Mouse (Mus musculus): ENCODE measurements at regions not wholly inside any gene's neighbourhood (a gene's known extent, or its start where the extent isn't known, plus 50 kb on each side); places are given as distances from the start of the nearest gene placed in this dataset.

DNA sequence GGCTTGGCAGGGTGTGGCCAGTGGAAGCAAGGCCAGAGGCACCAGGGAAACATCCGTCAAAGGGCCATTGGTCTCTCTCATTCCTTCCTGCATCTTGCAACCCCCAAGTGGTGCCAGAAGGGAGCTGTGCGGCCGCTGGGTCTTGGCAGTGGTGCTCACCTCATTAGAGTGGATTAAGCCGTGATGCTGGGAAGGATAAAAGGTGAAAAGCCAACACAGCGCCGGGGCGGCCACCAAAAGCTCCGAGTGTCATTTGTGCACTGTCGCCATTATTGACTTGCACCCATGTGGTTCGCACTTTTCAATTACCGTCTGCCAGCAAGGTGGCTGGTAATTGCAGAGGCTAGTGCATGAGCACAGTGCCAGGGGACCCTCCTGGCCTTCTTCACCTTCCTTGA lies 158.7 kb upstream of the Irx1 start:
- no peak for ATAC-seq (ENCODE audit: insufficient read depth)

GRCm38 (mm10) chr13:72128306-72128705 lies 164.8 kb upstream of the Irx1 start:
- H3K4me1 ChIP-seq (replicated peaks; ENCODE audit: control insufficient read depth in 2 of 2, insufficient read depth in 2 of 2, low read length in 1 of 2) = no peaks in the 10 kb centered on the region
- H3K27me3 ChIP-seq (ENCODE audit: control insufficient read depth, insufficient read depth, low read length) = no peaks in the 10 kb centered on the region
- TF ChIP-seq EP300 (IDR thresholded peaks at IDR 0.05; ENCODE audit: low read depth) = no peak
- TF ChIP-seq CTCF (IDR thresholded peaks at IDR 0.05; ENCODE audit: low read depth) = no peak
- DNase-seq (ENCODE audit: low read depth in 3 of 3, low spot score in 3 of 3) = no peak
- no peaks in the 10 kb centered on the region for H3K36me3 ChIP-seq (replicated peaks; ENCODE audit: control insufficient read depth, insufficient read depth, low read depth)
- no peak overlapping the region for H3K4me2 ChIP-seq (ENCODE audit: low read depth)
- no peaks in the 10 kb centered on the region for H3K9me3 ChIP-seq (ENCODE audit: control insufficient read depth, low read length)
- 54% methylated on average over 1 of the region's 1 CpGs for WGBS (ENCODE audit: insufficient replicate concordance)
- no peak for ATAC-seq (ENCODE audit: insufficient read depth)
- no peak overlapping the region for H3K4me3 ChIP-seq (ENCODE audit: insufficient read depth in 1 of 2, low read depth in 2 of 2, low read length in 2 of 2)
- no peak overlapping the region for H3K27ac ChIP-seq
- H3K9ac ChIP-seq (replicated peaks) = no peak overlapping the region

More for the DNA sequence above, 158.7 kb upstream of the Irx1 start:
- DNase-seq (ENCODE audit: low read depth in 3 of 3, low spot score in 3 of 3) = no peak
- no peak for TF ChIP-seq CTCF (IDR thresholded peaks at IDR 0.05; ENCODE audit: low read depth)
- TF ChIP-seq EP300 (IDR thresholded peaks at IDR 0.05; ENCODE audit: low read depth) = no peak
- 51% methylated on average over 11 of the region's 11 CpGs for WGBS (ENCODE audit: insufficient replicate concordance)
- H3K36me3 ChIP-seq (replicated peaks; ENCODE audit: control insufficient read depth, insufficient read depth, low read depth) = no peaks in the 10 kb centered on the region
- no peaks in the 10 kb centered on the region for H3K9me3 ChIP-seq (ENCODE audit: control insufficient read depth, low read length)
- H3K9ac ChIP-seq (replicated peaks) = no peak overlapping the region
- no peak overlapping the region for H3K4me2 ChIP-seq (ENCODE audit: low read depth)
- H3K27me3 ChIP-seq (ENCODE audit: control insufficient read depth, insufficient read depth, low read length) = no peaks in the 10 kb centered on the region
- no peak overlapping the region for H3K4me3 ChIP-seq (ENCODE audit: insufficient read depth in 1 of 2, low read depth in 2 of 2, low read length in 2 of 2)
- no peak overlapping the region for H3K27ac ChIP-seq
- H3K4me1 ChIP-seq (replicated peaks; ENCODE audit: control insufficient read depth in 2 of 2, insufficient read depth in 2 of 2, low read length in 1 of 2) = no peaks in the 10 kb centered on the region

DNA sequence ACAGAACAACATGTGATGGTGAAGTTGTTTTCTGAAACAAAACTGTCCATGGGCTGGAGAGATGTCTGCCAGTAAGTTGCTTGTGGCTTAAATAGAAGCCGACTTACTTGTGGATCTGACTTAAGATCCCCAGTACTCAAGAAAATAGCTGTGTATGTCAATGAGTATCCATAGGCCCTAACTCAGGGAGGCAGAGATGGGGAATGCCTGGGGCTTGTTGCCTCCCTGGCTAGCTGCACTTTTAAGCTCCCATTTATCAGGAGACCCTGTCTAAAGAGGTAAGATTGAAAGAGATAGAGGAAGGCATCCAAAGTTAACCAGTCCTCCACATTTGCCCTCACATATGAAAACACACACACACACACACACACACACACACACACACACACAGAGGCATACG lies 167.8 kb upstream of the Irx1 start:
- no peak overlapping the region for H3K4me2 ChIP-seq (ENCODE audit: low read depth)
- TF ChIP-seq EP300 (IDR thresholded peaks at IDR 0.05; ENCODE audit: low read depth) = no peak
- TF ChIP-seq CTCF (IDR thresholded peaks at IDR 0.05; ENCODE audit: low read depth) = no peak
- H3K9me3 ChIP-seq (ENCODE audit: control insufficient read depth, low read length) = no peaks in the 10 kb centered on the region
- no peak overlapping the region for H3K9ac ChIP-seq (replicated peaks)
- DNase-seq (ENCODE audit: low read depth in 3 of 3, low spot score in 3 of 3) = no peak
- no peak overlapping the region for H3K27ac ChIP-seq
- no peaks in the 10 kb centered on the region for H3K4me1 ChIP-seq (replicated peaks; ENCODE audit: control insufficient read depth in 2 of 2, insufficient read depth in 2 of 2, low read length in 1 of 2)
- H3K4me3 ChIP-seq (ENCODE audit: insufficient read depth in 1 of 2, low read depth in 2 of 2, low read length in 2 of 2) = no peak overlapping the region
- H3K27me3 ChIP-seq (ENCODE audit: control insufficient read depth, insufficient read depth, low read length) = no peaks in the 10 kb centered on the region
- no peak for ATAC-seq (ENCODE audit: insufficient read depth)
- no peaks in the 10 kb centered on the region for H3K36me3 ChIP-seq (replicated peaks; ENCODE audit: control insufficient read depth, insufficient read depth, low read depth)
- WGBS (ENCODE audit: insufficient replicate concordance) = 52% methylated on average over 2 of the region's 2 CpGs

- no peaks in the 10 kb centered on the region for H3K27me3 ChIP-seq (ENCODE audit: control insufficient read depth, insufficient read depth, low read length)
- 44% methylated on average over 8 of the region's 8 CpGs for WGBS (ENCODE audit: insufficient replicate concordance)
- H3K4me1 ChIP-seq (replicated peaks; ENCODE audit: control insufficient read depth in 2 of 2, insufficient read depth in 2 of 2, low read length in 1 of 2) = no peaks in the 10 kb centered on the region
- TF ChIP-seq EP300 (IDR thresholded peaks at IDR 0.05; ENCODE audit: low read depth) = no peak
- ATAC-seq (ENCODE audit: insufficient read depth) (no peak), DNase-seq (ENCODE audit: low read depth in 3 of 3, low spot score in 3 of 3) (no peak)
- H3K9ac ChIP-seq (replicated peaks) = no peak overlapping the region
- H3K9me3 ChIP-seq (ENCODE audit: control insufficient read depth, low read length) = no peaks in the 10 kb centered on the region
- H3K27ac ChIP-seq = no peak overlapping the region
- no peak overlapping the region for H3K4me2 ChIP-seq (ENCODE audit: low read depth)
- H3K4me3 ChIP-seq (ENCODE audit: insufficient read depth in 1 of 2, low read depth in 2 of 2, low read length in 2 of 2) = no peak overlapping the region
- no peaks in the 10 kb centered on the region for H3K36me3 ChIP-seq (replicated peaks; ENCODE audit: control insufficient read depth, insufficient read depth, low read depth)
Measured at GRCm38 (mm10) chr13:72134101-72134768, 170.7 kb upstream of the Irx1 start.

- 52% methylated on average over 2 of the region's 2 CpGs for WGBS (ENCODE audit: insufficient replicate concordance)
- Histone ChIP-seq H3K4me2 (ENCODE audit: low read depth) (no peak overlapping the region), H3K27me3 (ENCODE audit: control insufficient read depth, insufficient read depth, low read length) (no peaks in the 10 kb centered on the region), H3K4me3 (ENCODE audit: insufficient read depth in 1 of 2, low read depth in 2 of 2, low read length in 2 of 2) (no peak overlapping the region), H3K9ac (replicated peaks) (no peak overlapping the region), H3K9me3 (ENCODE audit: control insufficient read depth, low read length) (no peaks in the 10 kb centered on the region), H3K4me1 (replicated peaks; ENCODE audit: control insufficient read depth in 2 of 2, insufficient read depth in 2 of 2, low read length in 1 of 2) (no peaks in the 10 kb centered on the region), H3K27ac (no peak overlapping the region), H3K36me3 (replicated peaks; ENCODE audit: control insufficient read depth, insufficient read depth, low read depth) (no peaks in the 10 kb centered on the region)
- DNase-seq (ENCODE audit: low read depth in 3 of 3, low spot score in 3 of 3) = no peak
- TF ChIP-seq EP300 (IDR thresholded peaks at IDR 0.05; ENCODE audit: low read depth) (no peak), CTCF (IDR thresholded peaks at IDR 0.05; ENCODE audit: low read depth) (no peak)
- no peak for ATAC-seq (ENCODE audit: insufficient read depth)
Measured at GRCm38 (mm10) chr13:72166225-72166624, 202.7 kb upstream of the Irx1 start.

Measured in liver, embryonic 14.5 days (tissue).